Mouse (Mus musculus) ES-E14 (cell line): ENCODE results near the gene Mfrp. TPM values are rescaled to one million over a fixed set of nuclear protein-coding genes. Genes with fewer than 3 reads are reported as not detected.

Experiments
- DNase-seq: peaks from one replicate; pipeline ENCODE4 v3.0.0-alpha.2; 2013; ENCODE audit warnings: low read depth, low spot score
- H3K27ac ChIP-seq: 2 replicates; pipeline ENCODE4 v1.5.1; 2012; ENCODE audit warnings: low read depth, mild to moderate bottlenecking, low read length, moderate library complexity, mixed read lengths; ENCODE audit not compliant: poor library complexity, insufficient read depth, severe bottlenecking
- H3K36me3 ChIP-seq: 2 replicates; pipeline ENCODE4 v1.6.1; 2012; ENCODE audit warnings: mild to moderate bottlenecking, low read length, moderate library complexity, mixed read lengths; ENCODE audit not compliant: control insufficient read depth, poor library complexity, insufficient read depth, severe bottlenecking
- H3K4me1 ChIP-seq, 2 experiments: fragments of 150-350 bp in 1 of 2; sonication (generic) in 1 of 2; 2 replicates each; pipeline ENCODE4 v1.6.1; 2012; ENCODE audit warnings: low read length in 2 of 2, mild to moderate bottlenecking in 1 of 2, mixed read lengths in 1 of 2; ENCODE audit not compliant: control insufficient read depth in 2 of 2, insufficient read depth in 2 of 2, poor library complexity in 1 of 2
- H3K4me3 ChIP-seq, 2 experiments: fragments of 150-350 bp in 1 of 2; sonication (generic) in 1 of 2; 2 replicates each; pipeline ENCODE4 v1.5.1; 2012; ENCODE audit warnings: low read length in 2 of 2, low read depth in 1 of 2, mild to moderate bottlenecking in 1 of 2, mixed read lengths in 1 of 2; ENCODE audit not compliant: insufficient read depth in 1 of 2, poor library complexity in 1 of 2, severe bottlenecking in 1 of 2
- H3K9ac ChIP-seq: 2 replicates; pipeline ENCODE4 v1.6.1; 2012; ENCODE audit warnings: low read depth, mild to moderate bottlenecking, low read length, mixed read lengths; ENCODE audit not compliant: poor library complexity, insufficient read depth, severe bottlenecking
- H3K9me3 ChIP-seq: fragments of 150-350 bp; sonication (generic); 2 replicates; pipeline ENCODE4 v1.6.1; 2012; ENCODE audit warnings: low read depth, mild to moderate bottlenecking, low read length; ENCODE audit not compliant: control insufficient read depth, insufficient read depth
- CHD2 ChIP-seq: IDR thresholded peaks from 2 replicates; pipeline ENCODE4 v1.6.1; 2014; ENCODE audit warnings: mild to moderate bottlenecking, low read depth, low read length, inconsistent platforms
- HCFC1 ChIP-seq: IDR thresholded peaks from 2 replicates; pipeline ENCODE4 v1.6.1; 2012; ENCODE audit warnings: low read length, inconsistent platforms, borderline replicate concordance; ENCODE audit not compliant: insufficient read depth
- MAFK ChIP-seq: IDR thresholded peaks from 2 replicates; pipeline ENCODE4 v1.6.1; 2014; ENCODE audit warnings: mild to moderate bottlenecking, low read depth, low read length, inconsistent platforms; ENCODE audit not compliant: insufficient read depth
- ZC3H11A ChIP-seq: IDR thresholded peaks from 2 replicates; pipeline ENCODE4 v1.6.1; 2012; ENCODE audit warnings: low read depth, mild to moderate bottlenecking, inconsistent platforms, low read length, borderline replicate concordance
- ZNF384 ChIP-seq: IDR thresholded peaks from 2 replicates; pipeline ENCODE4 v1.6.1; 2012; ENCODE audit warnings: low read depth, low read length, inconsistent platforms
- in situ Hi-C, 2 experiments: fragments of 600-800 bp; cut with MboI; formaldehyde crosslinking; loops; one replicate each; pipeline ENCODE4 v1.15.1; 2025; ENCODE audit warnings: low sequenced_read_pairs in 2 of 2, inconsistent platforms in 1 of 2; ENCODE audit not compliant: unreplicated experiment in 2 of 2
- total RNA-seq: library from RNA; depleted of rRNA; stranded (reverse); fragments of 300-350 nt; gene quantifications from 2 replicates; pipeline ENCODE4 v1.2.3, GENCODE M21; 2012

Mfrp gene
- total RNA-seq, 1 experiment, result 0.09 TPM

- Histone ChIP-seq H3K9me3 (no peaks in the 10 kb centered on the region), H3K4me3 (no peak overlapping the region), H3K4me1 (peaks cover 0 to 5% of the 10 kb centered on the region in 2 experiments; a peak in 1 of 4 replicates), H3K9ac (no peak overlapping the region), H3K27ac (no peak overlapping the region), H3K36me3 (no peaks in the 10 kb centered on the region)
- no peak for DNase-seq
- TF ChIP-seq CHD2 (no peak), ZNF384 (no peak), ZC3H11A (no peak), HCFC1 (no peak), MAFK (no peak)
- in situ Hi-C loops, result no loop called here
Measured at GRCm38 (mm10) chr9:44065177-44065576, 36.4 kb upstream of the Mfrp start.

- peak within 1 kb of the TSS; percentile 61 to 83 for H3K4me3 ChIP-seq
- no peaks in the 10 kb centered on the region for H3K9me3 ChIP-seq
- H3K36me3 ChIP-seq, result no peaks in the 10 kb centered on the region
- peak; percentile 98 for DNase-seq
- H3K9ac ChIP-seq, result peak within 1 kb of the TSS; percentile 81
- TF ChIP-seq ZNF384 (no peak), HCFC1 (peak; percentile 63; the same call in 1 of the 2 replicates), CHD2 (no peak), MAFK (no peak), ZC3H11A (no peak)
- in situ Hi-C loops, result no loop called here
- H3K27ac ChIP-seq, result no peak within 1 kb of the TSS
- H3K4me1 ChIP-seq, result peaks cover 0 to 13% of the 10 kb centered on the region in 2 experiments; a peak in 1 of 4 replicates
Measured at GRCm38 (mm10) chr9:44066785-44067225, 34.7 kb upstream of the Mfrp start, which contains the start of gene Usp2. TSS of gene Usp2 (plus strand) at chr9:44067021.

- Histone ChIP-seq H3K27ac (no peak overlapping the region), H3K4me1 (peaks cover 0 to 15% of the 10 kb centered on the region in 2 experiments; a peak in 1 of 4 replicates)
- in situ Hi-C loops, result no loop called here
Measured at GRCm38 (mm10) chr9:44067241-44067959, 34.1 kb upstream of the Mfrp start.

DNA sequence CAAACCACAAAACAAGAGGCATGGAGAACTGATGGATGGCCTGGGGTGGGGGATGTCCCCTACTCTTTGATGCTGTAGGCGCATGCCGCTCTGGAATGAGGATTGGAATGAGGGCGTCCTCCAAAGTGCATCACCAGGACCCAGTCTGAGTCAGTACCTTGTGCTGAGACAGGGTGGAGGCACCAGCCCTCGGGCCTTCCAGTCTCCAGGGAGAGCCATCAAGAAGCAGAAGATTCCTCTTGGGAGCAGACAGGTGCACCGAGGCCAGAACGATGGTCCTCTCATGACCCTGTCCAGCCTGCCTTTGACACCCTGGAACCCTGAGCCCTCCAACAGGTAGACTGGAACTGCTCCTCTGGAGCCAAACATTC lies 33.6 kb upstream of the Mfrp start:
- in situ Hi-C loops, result no loop called here
- peaks cover 0 to 15% of the 10 kb centered on the region in 2 experiments; a peak in 1 of 4 replicates for H3K4me1 ChIP-seq

More at GRCm38 (mm10) chr9:44067241-44067959, 34.1 kb upstream of the Mfrp start:
- DNase-seq, result no peak
- H3K9me3 ChIP-seq, result no peaks in the 10 kb centered on the region
- no peak for TF ChIP-seq ZC3H11A
- no peak for TF ChIP-seq ZNF384
- no peak for TF ChIP-seq CHD2
- TF ChIP-seq HCFC1, result no peak
- TF ChIP-seq MAFK, result no peak
- no peaks in the 10 kb centered on the region for H3K36me3 ChIP-seq
- H3K4me3 ChIP-seq, result peak overlapping the region; percentile 61 to 83
- H3K9ac ChIP-seq, result peak overlapping the region; percentile 81

More for the DNA sequence above, 33.6 kb upstream of the Mfrp start:
- no peak overlapping the region for H3K9ac ChIP-seq
- DNase-seq, result no peak
- H3K27ac ChIP-seq, result no peak overlapping the region
- no peaks in the 10 kb centered on the region for H3K9me3 ChIP-seq
- TF ChIP-seq CHD2 (no peak), ZC3H11A (no peak), MAFK (no peak), HCFC1 (no peak), ZNF384 (no peak)
- no peak overlapping the region for H3K4me3 ChIP-seq
- no peaks in the 10 kb centered on the region for H3K36me3 ChIP-seq
